Mouse (Mus musculus): ENCODE results near the gene Hexdc. TPM values are rescaled to one million over a fixed set of nuclear protein-coding genes. Genes with fewer than 3 reads are reported as not detected.

Gene Hexdc
- total RNA-seq, 1 experiment from 2014 or later, result 12.0 TPM

GRCm38 (mm10) chr11:121260211-121260906 is 56.1 kb downstream of the Hexdc start:
- no peak for ATAC-seq (replicated peaks in 1 of 2; ENCODE audit: insufficient read depth in 1 of 2, low FRiP score in 2 of 2, low TSS enrichment in 1 of 2, low read depth in 1 of 2, poor library complexity in 2 of 2, severe bottlenecking in 2 of 2)

DNA sequence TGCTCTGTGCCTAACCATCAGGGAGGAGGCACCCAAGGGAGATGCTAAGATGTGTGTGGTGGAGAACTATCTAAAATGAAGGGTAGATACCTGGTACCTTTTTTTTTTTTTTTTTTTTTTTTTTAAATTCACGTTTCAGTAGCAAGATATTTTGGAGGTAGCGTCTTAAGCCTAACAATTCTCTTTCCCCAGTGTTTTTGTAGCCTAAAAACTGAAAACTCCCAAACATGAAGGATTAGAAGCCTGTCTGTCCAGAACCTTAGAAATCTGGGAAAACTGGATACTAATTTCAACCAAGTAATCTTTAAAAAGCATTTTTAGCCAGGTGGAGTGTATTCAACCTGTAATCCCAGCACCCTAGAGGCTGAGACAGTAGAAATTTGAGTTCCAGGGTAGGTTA is 56.8 kb downstream of the Hexdc start:
- no peak for ATAC-seq (replicated peaks in 1 of 2; ENCODE audit: insufficient read depth in 1 of 2, low FRiP score in 2 of 2, low TSS enrichment in 1 of 2, low read depth in 1 of 2, poor library complexity in 2 of 2, severe bottlenecking in 2 of 2)

Other genes starting within 250 kb of the Hexdc start
- 97.6 and 158 TPM in 2 replicates for gene Csnk1d, start 213.1 kb upstream of the Hexdc start, total RNA-seq (2017)
- 2.5 and 3.2 TPM in 2 replicates for gene Cd7, start 165.0 kb upstream of the Hexdc start, total RNA-seq (2017)
- not detected in 2 replicates for gene Sectm1b, start 140.9 kb upstream of the Hexdc start, total RNA-seq (2017)
- 0.50 TPM in 1 of 2 replicates, not detected in the other for gene Sectm1a, start 123.2 kb upstream of the Hexdc start, total RNA-seq (2017)
- gene Tex19.2, start 85.8 kb upstream of the Hexdc start, total RNA-seq (2017), result not detected in 2 replicates
- gene Tex19.1, start 58.3 kb upstream of the Hexdc start, total RNA-seq (2017), result not detected in 2 replicates
- not detected in 2 replicates for gene Uts2r, start 44.2 kb upstream of the Hexdc start, total RNA-seq (2017)
- 3.6 and 10.6 TPM in 2 replicates for gene Ogfod3, start 278 bp downstream of the Hexdc start, total RNA-seq (2017)
- 26.7 and 47.8 TPM in 2 replicates for gene Cybc1, start 24.9 kb downstream of the Hexdc start, total RNA-seq (2017)
- gene Narf, start 32.8 kb downstream of the Hexdc start, total RNA-seq (2017), result 27.1 and 28.9 TPM in 2 replicates
- gene Foxk2, start 55.6 kb downstream of the Hexdc start, total RNA-seq (2017), result 20.8 and 34.6 TPM in 2 replicates
- gene Wdr45b, start 150.0 kb downstream of the Hexdc start, total RNA-seq (2017), result 54.3 and 62.0 TPM in 2 replicates
- 1.4 and 1.5 TPM in 2 replicates for gene Rab40b, start 183.8 kb downstream of the Hexdc start, total RNA-seq (2017)
- gene Fn3krp, start 217.0 kb downstream of the Hexdc start, total RNA-seq (2017), result 14.4 and 26.5 TPM in 2 replicates
- 1.1 and 1.8 TPM in 2 replicates for gene Fn3k, start 230.5 kb downstream of the Hexdc start, total RNA-seq (2017)
- 47.0 and 50.4 TPM in 2 replicates for gene Tbcd, start 247.5 kb downstream of the Hexdc start, total RNA-seq (2017)

All from hematopoietic stem cell, adult 5-6 weeks (primary cell).